Mouse (Mus musculus) liver, embryonic 13.5 days (tissue): ENCODE measurements around the gene Gpr25. TPM values are rescaled to one million over a fixed set of nuclear protein-coding genes. Genes with fewer than 3 reads are reported as not detected.

Experiments used
- ATAC-seq: fragments of 200-750 bp; cut with Nextera tagmentation; 2 replicates; pipeline ENCODE4 v1.8.0; 2017; ENCODE audit warnings: low read depth, mild to moderate bottlenecking, moderate number of reproducible peaks, moderate library complexity
- DNase-seq: peaks from one replicate; pipeline ENCODE4 v3.0.0; 2022
- H3K27ac ChIP-seq: fragments of 300-500 bp; sonication (generic); 2 replicates; pipeline ENCODE4 v1.5.1; 2015; ENCODE audit warnings: moderate library complexity, mild to moderate bottlenecking, inconsistent platforms
- H3K27me3 ChIP-seq: fragments of 300-500 bp; sonication (generic); 2 replicates; pipeline ENCODE4 v1.6.1; 2015; ENCODE audit warnings: mild to moderate bottlenecking, inconsistent platforms
- H3K36me3 ChIP-seq: fragments of 300-500 bp; sonication (generic); 2 replicates; pipeline ENCODE4 v1.6.1; 2015; ENCODE audit warnings: mild to moderate bottlenecking, inconsistent platforms
- H3K4me1 ChIP-seq: fragments of 300-500 bp; sonication (generic); replicated peaks from 2 replicates; pipeline ENCODE4 v1.6.1; 2015; ENCODE audit warnings: inconsistent platforms
- H3K4me2 ChIP-seq: fragments of 300-500 bp; sonication (generic); 2 replicates; pipeline ENCODE4 v1.6.1; 2015; ENCODE audit warnings: inconsistent platforms, mild to moderate bottlenecking, moderate library complexity
- H3K4me3 ChIP-seq: fragments of 300-500 bp; sonication (generic); replicated peaks from 2 replicates; pipeline ENCODE4 v1.5.1; 2015; ENCODE audit warnings: mild to moderate bottlenecking, inconsistent platforms
- H3K9ac ChIP-seq: fragments of 300-500 bp; sonication (generic); 2 replicates; pipeline ENCODE4 v1.6.1; 2015; ENCODE audit warnings: mild to moderate bottlenecking, inconsistent platforms
- H3K9me3 ChIP-seq: fragments of 300-500 bp; sonication (generic); replicated peaks from 2 replicates; pipeline ENCODE4 v1.6.1; 2016; ENCODE audit warnings: inconsistent platforms
- WGBS: fragments of 180-500 bp; shearing (Covaris S2); methylation state at CpG from one replicate; pipeline ENCODE4 v1.1.7; 2015; ENCODE audit not compliant: insufficient replicate concordance; 5-methylcytosine and 5-hydroxymethylcytosine counted together
- polyA plus RNA-seq: library from polyadenylated mRNA; unstranded; fragments of >200 nt; fragmentation: Nextera tagmentation; extraction: Ambion mirVana; gene quantifications from 2 replicates; pipeline ENCODE4 v1.2.1, GENCODE M21; 2015

The Gpr25 gene
- polyA plus RNA-seq, 1 experiment from 2014 or later: not detected

DNA sequence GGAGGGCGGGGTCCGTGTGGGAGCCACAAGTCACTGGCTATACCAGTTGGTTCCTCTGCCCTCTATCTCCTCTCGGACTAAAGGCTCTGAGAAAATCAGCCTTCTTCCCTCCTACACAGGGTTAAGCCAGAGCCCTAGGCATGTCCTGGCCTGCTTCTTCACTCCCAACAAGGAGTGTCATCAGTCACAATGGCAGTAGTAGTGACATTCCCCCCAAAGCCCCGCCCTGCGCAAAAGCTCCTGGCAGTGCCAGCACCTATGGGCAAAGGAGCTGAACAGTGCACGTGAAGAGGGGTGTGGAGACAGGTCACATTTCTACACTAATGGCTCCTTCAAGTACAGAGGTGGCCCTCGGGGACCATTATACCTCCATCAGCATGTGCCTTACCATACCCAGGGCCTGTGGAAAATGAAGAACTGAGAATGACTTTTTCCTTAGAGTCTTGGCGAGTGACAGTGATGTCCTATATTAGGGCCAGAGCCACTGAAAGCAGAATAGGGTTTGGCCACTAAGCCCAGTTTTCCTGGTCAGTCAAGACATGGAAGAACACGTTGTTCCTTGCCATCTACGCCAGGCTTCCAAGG lies 36.8 kb downstream of the Gpr25 start:
- Histone ChIP-seq H3K36me3 (no peaks in the 10 kb centered on the region), H3K27me3 (peaks cover 30% of the 10 kb centered on the region), H3K9ac (no peak overlapping the region), H3K4me2 (no peak overlapping the region), H3K27ac (no peak overlapping the region), H3K4me3 (no peak overlapping the region), H3K9me3 (no peaks in the 10 kb centered on the region), H3K4me1 (peaks cover 14% of the 10 kb centered on the region)
- WGBS: 68% methylated on average over 10 of the region's 10 CpGs
- DNase-seq: no peak
- no peak for ATAC-seq

- Histone ChIP-seq H3K4me3 (no peak overlapping the region), H3K9ac (no peak overlapping the region), H3K27ac (no peak overlapping the region), H3K4me2 (no peak overlapping the region), H3K4me1 (no peaks in the 10 kb centered on the region; the same call in 1 of the 2 replicates), H3K27me3 (peaks cover 28% of the 10 kb centered on the region), H3K9me3 (no peaks in the 10 kb centered on the region), H3K36me3 (no peaks in the 10 kb centered on the region)
- DNase-seq: no peak
- WGBS: 68% methylated on average over 10 of the region's 10 CpGs
- no peak for ATAC-seq
Measured at GRCm38 (mm10) chr1:136222386-136222785, 38.3 kb downstream of the Gpr25 start.

DNA sequence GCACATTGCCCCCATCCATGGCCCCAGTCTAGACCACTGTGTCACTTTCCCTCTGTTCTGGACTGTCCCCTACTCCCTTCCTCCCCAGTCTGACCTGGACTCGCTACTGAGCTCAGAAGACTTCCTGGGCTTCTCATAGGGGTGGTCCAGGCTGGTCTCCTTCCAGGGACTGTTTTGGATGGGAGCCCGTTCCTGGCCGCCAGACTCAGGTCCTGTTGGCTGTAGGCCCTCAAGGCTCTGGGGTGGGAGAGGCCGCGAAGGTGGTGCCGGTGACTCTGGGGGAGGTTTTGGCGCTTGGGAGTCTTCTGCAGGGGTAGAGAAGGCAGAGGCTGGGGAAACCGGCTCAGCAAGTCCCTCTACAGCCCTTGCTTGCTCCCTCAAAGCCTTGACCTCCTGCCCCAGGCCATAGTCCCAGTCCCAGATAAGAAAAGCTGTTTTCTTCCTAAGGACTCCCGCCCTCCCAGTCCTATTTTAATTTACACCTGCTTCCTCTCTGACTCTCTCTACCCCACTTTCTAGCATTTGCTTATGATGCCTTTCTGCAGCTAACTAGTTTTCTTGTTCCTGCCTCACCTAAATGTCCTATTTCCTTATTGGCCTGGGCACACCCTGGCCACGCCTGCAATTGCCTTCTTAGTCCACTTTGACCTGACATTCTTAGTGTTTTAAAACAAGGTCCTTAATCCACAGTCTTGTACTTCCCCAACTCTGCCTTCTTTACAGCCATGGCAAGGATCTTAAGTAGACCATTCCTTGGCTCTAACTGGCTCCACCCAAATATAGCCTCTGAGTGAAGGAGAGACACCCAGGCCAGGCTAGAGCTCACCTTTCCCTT lies 40.4 kb downstream of the Gpr25 start:
- no peak for DNase-seq
- 71% methylated on average over 10 of the region's 10 CpGs for WGBS
- Histone ChIP-seq H3K27me3 (peaks cover 23% of the 10 kb centered on the region), H3K36me3 (no peaks in the 10 kb centered on the region), H3K9ac (no peak overlapping the region), H3K27ac (no peak overlapping the region), H3K4me3 (no peak overlapping the region), H3K4me1 (no peaks in the 10 kb centered on the region), H3K9me3 (no peaks in the 10 kb centered on the region), H3K4me2 (no peak overlapping the region)
- no peak for ATAC-seq

DNA sequence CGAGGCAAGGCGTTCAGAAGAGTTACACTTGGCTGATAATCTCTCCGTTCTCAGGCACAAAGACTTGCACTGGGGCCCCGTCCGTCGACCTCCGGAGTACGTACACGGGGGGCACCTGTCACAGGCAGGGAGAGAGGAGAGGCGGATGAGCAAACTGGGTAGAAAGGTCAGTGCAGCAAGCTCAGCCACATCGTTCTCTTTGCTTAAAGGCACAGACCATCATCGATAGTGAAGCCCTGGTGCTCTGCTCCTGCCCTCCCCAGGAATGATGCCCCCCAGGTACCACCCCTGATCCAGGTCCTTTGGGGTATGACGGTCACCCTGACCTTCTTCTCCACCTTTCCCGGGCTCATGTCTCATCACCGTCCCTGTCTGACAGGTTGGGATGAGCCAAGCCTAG lies 46.4 kb downstream of the Gpr25 start:
- Histone ChIP-seq H3K4me2 (no peak overlapping the region), H3K9ac (no peak overlapping the region), H3K36me3 (no peaks in the 10 kb centered on the region), H3K27ac (no peak overlapping the region), H3K4me3 (no peak overlapping the region), H3K27me3 (0 out of 2 replicates have a peak, but pooled peaks cover 6% of the 10 kb centered on the region), H3K4me1 (no peaks in the 10 kb centered on the region), H3K9me3 (no peaks in the 10 kb centered on the region)
- WGBS: 72% methylated on average over 15 of the region's 15 CpGs
- DNase-seq: no peak
- ATAC-seq: no peak

DNA sequence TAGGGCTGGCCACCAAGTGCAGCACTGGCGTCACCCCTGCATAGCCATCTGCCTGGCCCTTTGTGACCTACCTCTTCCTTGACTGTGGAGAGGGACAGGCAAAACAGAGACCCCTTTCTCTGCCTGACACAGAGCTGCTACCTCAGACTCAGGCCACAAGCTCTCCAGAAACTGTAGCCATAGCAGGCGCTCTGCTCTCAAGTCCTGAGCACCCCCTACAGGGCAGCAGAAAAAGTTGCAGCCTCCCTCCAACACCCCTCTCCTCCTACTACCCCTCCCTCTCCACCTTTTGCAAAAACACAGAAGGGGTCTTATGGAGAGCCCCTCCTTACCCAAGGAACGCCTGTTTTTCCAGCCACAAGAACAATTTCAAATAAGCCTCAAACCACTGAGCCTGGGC lies 47.9 kb downstream of the Gpr25 start, which contains the start of gene Mroh3:
Mroh3 (minus strand) TSS at position 26 of the 400 bp plus-strand sequence.
- Histone ChIP-seq H3K9ac (no peak within 1 kb of the TSS), H3K4me2 (no peak within 1 kb of the TSS), H3K27me3 (peaks cover 6% of the 10 kb centered on the region; the same call in 1 of the 2 replicates), H3K36me3 (no peaks in the 10 kb centered on the region), H3K4me1 (no peaks in the 10 kb centered on the region), H3K27ac (no peak within 1 kb of the TSS), H3K4me3 (no peak within 1 kb of the TSS), H3K9me3 (no peaks in the 10 kb centered on the region)
- DNase-seq (no peak), ATAC-seq (no peak; the same call in 1 of the 2 replicates)
- 32% methylated on average over 3 of the region's 3 CpGs for WGBS

Other genes with a start within 250 kb of the Gpr25 start
- gene Ascl5, start 210.1 kb downstream of the Gpr25 start, polyA plus RNA-seq: not detected in 2 replicates
- gene Cacna1s, start 208.1 kb downstream of the Gpr25 start, polyA plus RNA-seq: 0.09 and 0.10 TPM in 2 replicates
- 1.1 and 1.2 TPM in 2 replicates for gene Kif21b, start 129.5 kb downstream of the Gpr25 start, polyA plus RNA-seq
- gene Mroh3, start 48.0 kb downstream of the Gpr25 start, polyA plus RNA-seq: not detected in 2 replicates
- 0.22 and 0.39 TPM in 2 replicates for gene Inava, start 26.6 kb downstream of the Gpr25 start, polyA plus RNA-seq
- 5.8 and 7.0 TPM in 2 replicates for gene Camsap2, start 85.2 kb upstream of the Gpr25 start, polyA plus RNA-seq
- gene Ddx59, start 154.4 kb upstream of the Gpr25 start, polyA plus RNA-seq: 7.2 and 7.6 TPM in 2 replicates
- gene Kif14, start 205.5 kb upstream of the Gpr25 start, polyA plus RNA-seq: 4.8 and 6.7 TPM in 2 replicates